Mouse (Mus musculus) embryonic facial prominence, embryonic 14.5 days (tissue): ENCODE measurements around the gene Pcdh15. TPM values are rescaled to one million over a fixed set of nuclear protein-coding genes. Genes with fewer than 3 reads are reported as not detected.
A peak's percentile ranks its signal among the peaks of the same experiment; 100 is the strongest.

ENCODE experiments used
- ATAC-seq: fragments of 200-750 bp; cut with Nextera tagmentation; 2 replicates; pipeline ENCODE4 v1.8.0; 2017; ENCODE audit warnings: low read depth, moderate number of reproducible peaks, moderate TSS enrichment
- DNase-seq: peaks from one replicate; pipeline ENCODE4 v3.0.0-alpha.2; 2015; ENCODE audit warnings: low spot score
- H3K27ac ChIP-seq: fragments of 300-500 bp; sonication (generic); replicated peaks from 2 replicates; pipeline ENCODE4 v1.5.1; 2014; ENCODE audit warnings: low read depth, mild to moderate bottlenecking, low read length, moderate library complexity
- H3K27me3 ChIP-seq: fragments of 300-500 bp; sonication (generic); replicated peaks from 2 replicates; pipeline ENCODE4 v1.6.1; 2014; ENCODE audit warnings: low read length; ENCODE audit not compliant: control insufficient read depth, insufficient read depth
- H3K36me3 ChIP-seq: fragments of 300-500 bp; sonication (generic); 2 replicates; pipeline ENCODE4 v1.6.1; 2014; ENCODE audit warnings: low read length, mixed read lengths; ENCODE audit not compliant: control insufficient read depth, insufficient read depth
- H3K4me1 ChIP-seq: fragments of 300-500 bp; sonication (generic); 2 replicates; pipeline ENCODE4 v1.6.1; 2014; ENCODE audit warnings: antibody characterized with exemption, low read length; ENCODE audit not compliant: control insufficient read depth, insufficient read depth
- H3K4me2 ChIP-seq: fragments of 300-500 bp; sonication (generic); 2 replicates; pipeline ENCODE4 v1.6.1; 2014; ENCODE audit warnings: low read depth, mild to moderate bottlenecking, low read length, moderate library complexity, mixed read lengths
- H3K4me3 ChIP-seq: fragments of 300-500 bp; sonication (generic); 2 replicates; pipeline ENCODE4 v1.5.1; 2014; ENCODE audit warnings: low read depth, mild to moderate bottlenecking, low read length
- H3K9ac ChIP-seq: fragments of 300-500 bp; sonication (generic); 2 replicates; pipeline ENCODE4 v1.6.1; 2014; ENCODE audit warnings: low read depth, mild to moderate bottlenecking, low read length, moderate library complexity, mixed read lengths
- H3K9me3 ChIP-seq: fragments of 300-500 bp; sonication (generic); 2 replicates; pipeline ENCODE4 v1.6.1; 2016; ENCODE audit warnings: low read length; ENCODE audit not compliant: control insufficient read depth
- WGBS: fragments of 180-500 bp; shearing (Covaris S2); extraction: QIAGEN DNeasy Blood & Tissue Kit; methylation state at CpG from one replicate; pipeline ENCODE4 v1.1.7; 2014; 5-methylcytosine and 5-hydroxymethylcytosine counted together
- polyA plus RNA-seq: library from polyadenylated mRNA; unstranded; fragments of >200 nt; fragmentation: Nextera tagmentation; extraction: Ambion mirVana; gene quantifications from 2 replicates; pipeline ENCODE4 v1.2.1, GENCODE M21; 2014

Gene Pcdh15
- polyA plus RNA-seq, 1 experiment from 2014 or later: 2.1 TPM

- H3K27ac ChIP-seq: no peak overlapping the region
- no peak for ATAC-seq
- H3K9me3 ChIP-seq: no peaks in the 10 kb centered on the region
- H3K4me2 ChIP-seq: no peak overlapping the region
- H3K27me3 ChIP-seq: no peaks in the 10 kb centered on the region
- no peak for DNase-seq
- 80% methylated on average over 4 of the region's 4 CpGs for WGBS
- no peak overlapping the region for H3K4me3 ChIP-seq
- H3K4me1 ChIP-seq: no peaks in the 10 kb centered on the region
- no peak overlapping the region for H3K9ac ChIP-seq
- H3K36me3 ChIP-seq: no peaks in the 10 kb centered on the region
Measured at GRCm38 (mm10) chr10:73280438-73280837, 181.3 kb downstream of the Pcdh15 start.

- Histone ChIP-seq H3K4me3 (no peak overlapping the region), H3K4me2 (no peak overlapping the region), H3K9me3 (no peaks in the 10 kb centered on the region), H3K27ac (no peak overlapping the region), H3K36me3 (no peaks in the 10 kb centered on the region), H3K9ac (no peak overlapping the region), H3K27me3 (no peaks in the 10 kb centered on the region), H3K4me1 (no peaks in the 10 kb centered on the region)
- WGBS: 52% methylated on average over 5 of the region's 5 CpGs
- DNase-seq: peak; percentile 66
- ATAC-seq: no peak
Measured at GRCm38 (mm10) chr10:73296456-73296855, 197.3 kb downstream of the Pcdh15 start.

- Histone ChIP-seq H3K27ac (no peak overlapping the region), H3K9ac (no peak overlapping the region), H3K4me1 (no peaks in the 10 kb centered on the region), H3K4me2 (no peak overlapping the region), H3K27me3 (no peaks in the 10 kb centered on the region), H3K36me3 (no peaks in the 10 kb centered on the region), H3K4me3 (no peak overlapping the region), H3K9me3 (no peaks in the 10 kb centered on the region)
- ATAC-seq (no peak), DNase-seq (peak; percentile 14)
- 64% methylated on average over 8 of the region's 8 CpGs for WGBS
Measured at GRCm38 (mm10) chr10:73301951-73302350, 202.8 kb downstream of the Pcdh15 start.

- DNase-seq: no peak
- H3K27me3 ChIP-seq: no peaks in the 10 kb centered on the region
- no peak overlapping the region for H3K27ac ChIP-seq
- 89% methylated on average over 1 of the region's 1 CpGs for WGBS
- H3K9ac ChIP-seq: no peak overlapping the region
- H3K4me2 ChIP-seq: no peak overlapping the region
- H3K36me3 ChIP-seq: no peaks in the 10 kb centered on the region
- H3K4me1 ChIP-seq: no peaks in the 10 kb centered on the region
- no peak for ATAC-seq
- H3K9me3 ChIP-seq: no peaks in the 10 kb centered on the region
- H3K4me3 ChIP-seq: no peak overlapping the region
Measured at GRCm38 (mm10) chr10:73306677-73307076, 207.5 kb downstream of the Pcdh15 start.

- H3K4me1 ChIP-seq: no peaks in the 10 kb centered on the region
- no peak overlapping the region for H3K4me2 ChIP-seq
- no peak overlapping the region for H3K27ac ChIP-seq
- no peak for DNase-seq
- no peaks in the 10 kb centered on the region for H3K27me3 ChIP-seq
- 90% methylated on average over 7 of the region's 7 CpGs for WGBS
- no peak overlapping the region for H3K9ac ChIP-seq
- H3K36me3 ChIP-seq: no peaks in the 10 kb centered on the region
- H3K9me3 ChIP-seq: no peaks in the 10 kb centered on the region
- ATAC-seq: no peak
- H3K4me3 ChIP-seq: no peak overlapping the region
Measured at GRCm38 (mm10) chr10:73326861-73327260, 227.7 kb downstream of the Pcdh15 start.

- WGBS: 83% methylated on average over 1 of the region's 1 CpGs
- H3K9me3 ChIP-seq: no peaks in the 10 kb centered on the region
- no peak overlapping the region for H3K27ac ChIP-seq
- H3K4me3 ChIP-seq: no peak overlapping the region
- ATAC-seq (no peak), DNase-seq (no peak)
- no peaks in the 10 kb centered on the region for H3K36me3 ChIP-seq
- H3K27me3 ChIP-seq: no peaks in the 10 kb centered on the region
- no peaks in the 10 kb centered on the region for H3K4me1 ChIP-seq
- H3K4me2 ChIP-seq: no peak overlapping the region
- H3K9ac ChIP-seq: no peak overlapping the region
Measured at GRCm38 (mm10) chr10:73333426-73333825, 234.3 kb downstream of the Pcdh15 start.

- H3K27ac ChIP-seq: no peak overlapping the region
- ATAC-seq (no peak), DNase-seq (no peak)
- 88% methylated on average over 2 of the region's 2 CpGs for WGBS
- no peaks in the 10 kb centered on the region for H3K9me3 ChIP-seq
- no peaks in the 10 kb centered on the region for H3K4me1 ChIP-seq
- no peaks in the 10 kb centered on the region for H3K36me3 ChIP-seq
- no peak overlapping the region for H3K9ac ChIP-seq
- H3K4me3 ChIP-seq: no peak overlapping the region
- H3K4me2 ChIP-seq: no peak overlapping the region
- H3K27me3 ChIP-seq: no peaks in the 10 kb centered on the region
Measured at GRCm38 (mm10) chr10:73379001-73379400, 279.9 kb downstream of the Pcdh15 start.

GRCm38 (mm10) chr10:73384003-73384402 lies 284.9 kb downstream of the Pcdh15 start:
- ATAC-seq (no peak), DNase-seq (no peak)
- H3K9me3 ChIP-seq: no peaks in the 10 kb centered on the region
- no peak overlapping the region for H3K27ac ChIP-seq
- H3K9ac ChIP-seq: no peak overlapping the region
- H3K4me2 ChIP-seq: no peak overlapping the region
- no peaks in the 10 kb centered on the region for H3K27me3 ChIP-seq
- no peaks in the 10 kb centered on the region for H3K36me3 ChIP-seq
- WGBS: 86% methylated on average over 2 of the region's 2 CpGs
- H3K4me1 ChIP-seq: no peaks in the 10 kb centered on the region
- H3K4me3 ChIP-seq: no peak overlapping the region

- DNase-seq: no peak
Measured at GRCm38 (mm10) chr10:73400426-73400825, 301.3 kb downstream of the Pcdh15 start.

More at GRCm38 (mm10) chr10:73400426-73400825, 301.3 kb downstream of the Pcdh15 start:
- Histone ChIP-seq H3K9ac (no peak overlapping the region), H3K4me1 (no peaks in the 10 kb centered on the region), H3K36me3 (no peaks in the 10 kb centered on the region), H3K9me3 (no peaks in the 10 kb centered on the region), H3K4me3 (no peak overlapping the region), H3K27me3 (no peaks in the 10 kb centered on the region), H3K27ac (no peak overlapping the region), H3K4me2 (no peak overlapping the region)
- no peak for ATAC-seq
- WGBS: 72% methylated on average over 1 of the region's 1 CpGs
